Mouse (Mus musculus) MEL (cell line): ENCODE data around the gene Gm43738.

ENCODE experiments used
- CHD2 ChIP-seq: IDR thresholded peaks from 2 replicates; pipeline ENCODE4 v1.6.1; 2011; ENCODE audit warnings: low read length, improper control_type of control experiment
- CTCF ChIP-seq, 3 experiments: IDR thresholded peaks in 2 of 3; conservative IDR thresholded peaks in 1 of 3; 2 replicates each; pipeline ENCODE4 v1.5.1; 2011 to 2012; ENCODE audit warnings: low read length in 3 of 3, low read depth in 2 of 3, mild to moderate bottlenecking in 2 of 3, improper control_type of control experiment in 1 of 3, inconsistent platforms in 1 of 3, mixed read lengths in 1 of 3, moderate library complexity in 1 of 3; ENCODE audit not compliant: control insufficient read depth in 1 of 3, insufficient read depth in 1 of 3, poor library complexity in 1 of 3, severe bottlenecking in 1 of 3
- EP300 ChIP-seq, 2 experiments: IDR thresholded peaks; 2 replicates each; pipeline ENCODE4 v1.6.1; 2011; ENCODE audit warnings: improper control_type of control experiment in 2 of 2, low read length in 2 of 2, low read depth in 1 of 2, mild to moderate bottlenecking in 1 of 2

DNA sequence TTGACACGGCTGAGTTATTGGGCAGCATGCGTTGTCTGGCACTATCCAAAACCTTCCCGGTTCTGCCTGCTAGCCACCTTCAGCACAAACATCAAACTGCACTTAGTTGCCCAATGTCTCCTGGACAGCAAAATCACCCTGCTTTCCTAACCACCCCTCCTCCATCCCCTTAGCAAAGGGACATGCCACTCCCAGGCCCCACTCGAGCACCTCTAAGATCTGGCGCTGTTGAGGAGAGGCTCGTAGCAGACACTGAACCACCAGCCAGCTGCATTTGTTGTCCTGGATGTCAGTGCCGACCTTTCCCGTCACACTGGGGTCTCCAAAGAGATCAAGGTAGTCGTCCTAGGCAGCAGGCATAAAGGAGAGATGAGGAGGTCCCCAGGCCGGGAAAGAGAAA is 6.9 kb downstream of the Gm43738 start:
- TF ChIP-seq CTCF (IDR thresholded peaks at IDR 0.05 in 2 of 3, conservative IDR thresholded peaks at IDR 0.05 in 1 of 3; ENCODE audit: control insufficient read depth in 1 of 3, insufficient read depth in 1 of 3, low read depth in 2 of 3, low read length in 3 of 3, poor library complexity in 1 of 3, severe bottlenecking in 1 of 3) (no peak), EP300 (IDR thresholded peaks at IDR 0.05; ENCODE audit: low read depth in 1 of 2, low read length in 2 of 2) (no peak), CHD2 (no peak)
